Comparison of ENCODE assay signal across 11 mouse cellular contexts in the genomic region with DNA sequence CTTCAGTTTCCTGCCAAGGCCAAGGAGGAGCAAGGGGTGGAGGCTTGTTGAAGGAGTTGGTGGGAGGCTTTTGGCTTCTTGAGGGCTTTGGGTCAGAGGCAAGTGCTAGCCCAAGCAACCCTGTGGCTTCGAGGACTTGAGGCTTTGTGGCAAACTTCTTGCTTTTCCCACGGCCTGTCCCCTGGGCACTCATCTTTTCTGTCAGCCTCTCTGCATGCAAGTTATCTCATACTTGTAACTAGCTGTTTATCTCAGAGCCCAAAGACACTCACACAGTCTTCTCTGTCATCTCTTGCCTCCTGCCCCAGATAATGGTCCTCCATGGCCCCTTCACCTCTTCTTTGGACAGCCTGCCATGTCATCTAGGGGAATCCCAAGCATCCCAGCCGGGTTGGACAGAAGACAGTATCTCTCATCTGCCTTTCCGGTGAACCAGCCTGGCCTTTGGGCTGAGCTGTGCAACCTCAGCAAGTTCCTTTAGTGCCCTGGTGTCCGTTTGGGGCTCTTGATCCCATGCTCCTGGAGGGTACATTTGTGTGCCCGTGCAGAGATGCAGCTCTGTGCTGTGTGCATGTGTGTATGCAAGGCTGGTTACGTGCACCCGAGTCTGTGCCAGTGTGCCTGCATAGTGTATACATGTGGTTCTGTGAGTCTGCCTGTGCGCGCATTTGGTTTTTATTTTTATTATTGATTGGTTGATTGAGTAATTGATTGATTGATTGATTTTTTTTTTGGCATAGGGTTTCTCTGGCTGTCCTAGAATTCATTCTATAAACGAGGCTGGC. TPM values are rescaled to one million over a fixed set of nuclear protein-coding genes. Genes with fewer than 3 reads are reported as not detected.
A peak's percentile ranks its signal among the peaks of the same experiment; 100 is the strongest.
DNase-seq lines count a peak whose midpoint lies in the region; ATAC-seq lines count a peak whose summit lies in the region.
"Had no signal": no experiment of that assay in that cellular context is flagged by ENCODE, and none has a peak within 500 bp of the region (broad histone marks: within the 10 kb centered on the region; RNA-seq: fewer than 3 reads in every experiment).

No protein-coding gene starts in this region.

- DNase-seq in adrenal gland, adult 2 months: no peak
- no peak for DNase-seq in hindbrain, embryonic 14.5 days (ENCODE audit: low spot score)
- DNase-seq: gastrocnemius, postnatal 14 days had no signal

- no peaks in the 10 kb centered on the region for H3K9me3 ChIP-seq in intestine, embryonic 15.5 days
- H3K9me3 ChIP-seq in intestine, embryonic 16.5 days (ENCODE audit: control insufficient read depth, low read length): no peaks in the 10 kb centered on the region
- H3K9me3 ChIP-seq in embryonic facial prominence, embryonic 13.5 days: no peaks in the 10 kb centered on the region
- no peaks in the 10 kb centered on the region for H3K9me3 ChIP-seq in liver, embryonic 16.5 days (replicated peaks; ENCODE audit: control insufficient read depth, low read length)
- no peaks in the 10 kb centered on the region for H3K9me3 ChIP-seq in hindbrain, embryonic 14.5 days (ENCODE audit: control insufficient read depth, low read length)

- no peak overlapping the region for H3K9ac ChIP-seq in intestine, embryonic 15.5 days
- no peak overlapping the region for H3K9ac ChIP-seq in intestine, embryonic 16.5 days (ENCODE audit: low read depth, low read length)
- peak overlapping the region; percentile 51 for H3K9ac ChIP-seq in embryonic facial prominence, embryonic 13.5 days
- H3K9ac ChIP-seq in liver, embryonic 16.5 days (ENCODE audit: low read depth, low read length): peak overlapping the region; percentile 95
- H3K9ac ChIP-seq in hindbrain, embryonic 14.5 days: no peak overlapping the region

- 81% methylated on average over 11 of the region's 11 CpGs for WGBS in intestine, embryonic 15.5 days
- WGBS in intestine, embryonic 16.5 days: 80% methylated on average over 11 of the region's 11 CpGs
- WGBS in embryonic facial prominence, embryonic 13.5 days: 81% methylated on average over 11 of the region's 11 CpGs
- WGBS in liver, embryonic 16.5 days (ENCODE audit: insufficient replicate concordance): 43% methylated on average over 11 of the region's 11 CpGs
- 86% methylated on average over 11 of the region's 11 CpGs for WGBS in hindbrain, embryonic 14.5 days

- 0 out of 2 replicates have a peak, but pooled peaks cover 6% of the 10 kb centered on the region for H3K27me3 ChIP-seq in intestine, embryonic 15.5 days (replicated peaks)
- H3K27me3 ChIP-seq in intestine, embryonic 16.5 days (replicated peaks; ENCODE audit: control insufficient read depth, insufficient read depth, low read length): no peaks in the 10 kb centered on the region
- H3K27me3 ChIP-seq in embryonic facial prominence, embryonic 13.5 days: no peaks in the 10 kb centered on the region
- H3K27me3 ChIP-seq in liver, embryonic 16.5 days (ENCODE audit: control insufficient read depth, insufficient read depth, low read depth, low read length): no peaks in the 10 kb centered on the region
- peaks cover 36% of the 10 kb centered on the region for H3K27me3 ChIP-seq in hindbrain, embryonic 14.5 days (ENCODE audit: control insufficient read depth, insufficient read depth, low read length)

- ATAC-seq in intestine, embryonic 15.5 days: no peak
- ATAC-seq in intestine, embryonic 16.5 days: no peak
- no peak for ATAC-seq in embryonic facial prominence, embryonic 13.5 days (ENCODE audit: insufficient number of reproducible peaks, insufficient read depth, low FRiP score, low TSS enrichment, low read depth)
- ATAC-seq in liver, embryonic 16.5 days (ENCODE audit: low read depth): peak; percentile 8; the same call in 1 of the 2 replicates
- no peak for ATAC-seq in hindbrain, embryonic 14.5 days (ENCODE audit: low FRiP score)

- no peak overlapping the region for H3K4me3 ChIP-seq in intestine, embryonic 15.5 days (replicated peaks)
- H3K4me3 ChIP-seq in intestine, embryonic 16.5 days (ENCODE audit: low read length): no peak overlapping the region
- 0 out of 2 replicates have a peak overlapping the region, but pooled peaks have one; percentile 7 for H3K4me3 ChIP-seq in brown adipose tissue, adult 24 weeks (ENCODE audit: insufficient read depth, low read depth, low read length)
- H3K4me3 ChIP-seq in embryonic facial prominence, embryonic 13.5 days: no peak overlapping the region
- H3K4me3 ChIP-seq in liver, embryonic 16.5 days (ENCODE audit: low read depth, low read length): peak overlapping the region; percentile 86
- no peak overlapping the region for H3K4me3 ChIP-seq in hindbrain, embryonic 14.5 days (replicated peaks; ENCODE audit: low read length)

- H3K4me2 ChIP-seq in intestine, embryonic 15.5 days (replicated peaks): peak overlapping the region; percentile 78; the same call in 1 of the 2 replicates
- H3K4me2 ChIP-seq in intestine, embryonic 16.5 days (ENCODE audit: low read depth, low read length): no peak overlapping the region
- peak overlapping the region; percentile 82 for H3K4me2 ChIP-seq in embryonic facial prominence, embryonic 13.5 days
- peak overlapping the region; percentile 75 for H3K4me2 ChIP-seq in liver, embryonic 16.5 days (ENCODE audit: low read depth, low read length)
- no peak overlapping the region for H3K4me2 ChIP-seq in hindbrain, embryonic 14.5 days (replicated peaks)

- H3K27ac ChIP-seq in intestine, embryonic 15.5 days: peak overlapping the region; percentile 45; the same call in 1 of the 2 replicates
- H3K27ac ChIP-seq in intestine, embryonic 16.5 days (ENCODE audit: low read length): no peak overlapping the region
- H3K27ac ChIP-seq in brown adipose tissue, adult 24 weeks (replicated peaks; ENCODE audit: low read depth, low read length): peak overlapping the region; percentile 6; the same call in 1 of the 2 replicates
- H3K27ac ChIP-seq in embryonic facial prominence, embryonic 13.5 days: peak overlapping the region; percentile 81; the same call in 1 of the 2 replicates
- peak overlapping the region; percentile 96 for H3K27ac ChIP-seq in liver, embryonic 16.5 days (ENCODE audit: low read length)
- H3K27ac ChIP-seq in hindbrain, embryonic 14.5 days: no peak overlapping the region
- H3K27ac ChIP-seq: macrophage had no signal

- peaks cover 10% of the 10 kb centered on the region; the same call in 1 of the 2 replicates for H3K36me3 ChIP-seq in intestine, embryonic 15.5 days
- H3K36me3 ChIP-seq in intestine, embryonic 16.5 days (ENCODE audit: control insufficient read depth, insufficient read depth, low read length): no peaks in the 10 kb centered on the region; the same call in 1 of the 2 replicates
- H3K36me3 ChIP-seq in embryonic facial prominence, embryonic 13.5 days: peaks cover 40% of the 10 kb centered on the region
- H3K36me3 ChIP-seq in liver, embryonic 16.5 days (ENCODE audit: control insufficient read depth, insufficient read depth): peaks cover 26% of the 10 kb centered on the region
- H3K36me3 ChIP-seq in hindbrain, embryonic 14.5 days (replicated peaks; ENCODE audit: control insufficient read depth, insufficient read depth): peaks cover 23% of the 10 kb centered on the region; the same call in 1 of the 2 replicates

- peaks cover 46% of the 10 kb centered on the region for H3K4me1 ChIP-seq in intestine, embryonic 15.5 days (replicated peaks)
- H3K4me1 ChIP-seq in intestine, embryonic 16.5 days (ENCODE audit: control insufficient read depth, insufficient read depth, low read length): peaks cover 47% of the 10 kb centered on the region
- peaks cover 7% of the 10 kb centered on the region for H3K4me1 ChIP-seq in brown adipose tissue, adult 24 weeks (ENCODE audit: control insufficient read depth, insufficient read depth, insufficient read length, low read length)
- H3K4me1 ChIP-seq in embryonic facial prominence, embryonic 13.5 days: peaks cover 56% of the 10 kb centered on the region
- peaks cover 84% of the 10 kb centered on the region for H3K4me1 ChIP-seq in liver, embryonic 16.5 days (ENCODE audit: control insufficient read depth, low read depth, low read length)
- peaks cover 14% of the 10 kb centered on the region; the same call in 1 of the 2 replicates for H3K4me1 ChIP-seq in hindbrain, embryonic 14.5 days (replicated peaks; ENCODE audit: control insufficient read depth, insufficient read depth, low read length)

RNA-seq across cellular contexts. Expression of a gene that starts 27.8 kb away (rescaled TPM):
- 4.2 and 4.6 TPM in 2 replicates for polyA plus RNA-seq in intestine, embryonic 15.5 days (2015; fragmentation: Nextera tagmentation; extraction: Ambion mirVana)
- 2.7 and 3.0 TPM in 2 replicates for polyA plus RNA-seq in intestine, embryonic 16.5 days (2015; fragmentation: Nextera tagmentation; extraction: Ambion mirVana)
- polyA plus RNA-seq in brown adipose tissue, adult 24 weeks (2012; ENCODE audit: insufficient read depth, insufficient read length, missing spikeins): 5.5 and 6.7 TPM in 2 replicates
- polyA plus RNA-seq in embryonic facial prominence, embryonic 13.5 days (2015; fragmentation: Nextera tagmentation; extraction: Ambion mirVana): 7.7 and 8.4 TPM in 2 replicates
- polyA plus RNA-seq in liver, embryonic 16.5 days (2015; fragmentation: Nextera tagmentation; extraction: Ambion mirVana): 4.8 and 5.4 TPM in 2 replicates
- 10 to 100 TPM; 29.0 to 29.3 TPM for total RNA-seq in adrenal gland, adult 2 months (2021)
- polyA plus RNA-seq in adrenal gland, adult 2 months (2012; rRNA removed): 96.3 and 106 TPM in 2 replicates
- 8.5 and 10.0 TPM in 2 replicates for polyA plus RNA-seq in hindbrain, embryonic 14.5 days (2014; fragmentation: Nextera tagmentation; extraction: Ambion mirVana)

RNA-seq across cellular contexts. Expression of a gene that starts 57.1 kb away (rescaled TPM):
- 0.47 and 0.55 TPM in 2 replicates for polyA plus RNA-seq in intestine, embryonic 15.5 days (2015; fragmentation: Nextera tagmentation; extraction: Ambion mirVana)
- 0.18 and 0.45 TPM in 2 replicates for polyA plus RNA-seq in intestine, embryonic 16.5 days (2015; fragmentation: Nextera tagmentation; extraction: Ambion mirVana)
- not detected in 2 replicates for polyA plus RNA-seq in brown adipose tissue, adult 24 weeks (2012; ENCODE audit: insufficient read depth, insufficient read length, missing spikeins)
- polyA plus RNA-seq in embryonic facial prominence, embryonic 13.5 days (2015; fragmentation: Nextera tagmentation; extraction: Ambion mirVana): 1.4 and 1.8 TPM in 2 replicates
- 0.46 and 0.59 TPM in 2 replicates for polyA plus RNA-seq in liver, embryonic 16.5 days (2015; fragmentation: Nextera tagmentation; extraction: Ambion mirVana)
- total RNA-seq in adrenal gland, adult 2 months (2021): under 1 TPM in 1 of 2 experiments, not detected in 1; 0.59 TPM
- 0.07 and 0.09 TPM in 2 replicates for polyA plus RNA-seq in adrenal gland, adult 2 months (2012; rRNA removed)
- 0.41 TPM in 1 of 2 replicates, not detected in the other for polyA plus RNA-seq in hindbrain, embryonic 14.5 days (2014; fragmentation: Nextera tagmentation; extraction: Ambion mirVana)
- total RNA-seq: gastrocnemius, postnatal 14 days had no signal
- polyA plus RNA-seq: large intestine, adult 2 months; macrophage; small intestine, adult 2 months had no signal

Comparison
In these comparisons a context has a peak if more than half of its experiments do, and no peak if none do; other contexts are left out.
1. H3K27ac ChIP-seq: peak in intestine, embryonic 15.5 days (single experiment), brown adipose tissue, adult 24 weeks (single experiment), embryonic facial prominence, embryonic 13.5 days (single experiment) and liver, embryonic 16.5 days (single experiment); none in intestine, embryonic 16.5 days (single experiment) and hindbrain, embryonic 14.5 days (single experiment).
2. H3K4me2 ChIP-seq: peak in intestine, embryonic 15.5 days (single experiment), embryonic facial prominence, embryonic 13.5 days (single experiment) and liver, embryonic 16.5 days (single experiment); none in intestine, embryonic 16.5 days (single experiment) and hindbrain, embryonic 14.5 days (single experiment).
3. H3K4me3 ChIP-seq: peak in brown adipose tissue, adult 24 weeks (single experiment) and liver, embryonic 16.5 days (single experiment); none in intestine, embryonic 15.5 days (single experiment), intestine, embryonic 16.5 days (single experiment), embryonic facial prominence, embryonic 13.5 days (single experiment) and hindbrain, embryonic 14.5 days (single experiment).
4. H3K9ac ChIP-seq: peak in embryonic facial prominence, embryonic 13.5 days (single experiment) and liver, embryonic 16.5 days (single experiment); none in intestine, embryonic 15.5 days (single experiment), intestine, embryonic 16.5 days (single experiment) and hindbrain, embryonic 14.5 days (single experiment).